Mouse (Mus musculus): ENCODE data around the gene Cd2bp2.

Cd2bp2 gene

DNA sequence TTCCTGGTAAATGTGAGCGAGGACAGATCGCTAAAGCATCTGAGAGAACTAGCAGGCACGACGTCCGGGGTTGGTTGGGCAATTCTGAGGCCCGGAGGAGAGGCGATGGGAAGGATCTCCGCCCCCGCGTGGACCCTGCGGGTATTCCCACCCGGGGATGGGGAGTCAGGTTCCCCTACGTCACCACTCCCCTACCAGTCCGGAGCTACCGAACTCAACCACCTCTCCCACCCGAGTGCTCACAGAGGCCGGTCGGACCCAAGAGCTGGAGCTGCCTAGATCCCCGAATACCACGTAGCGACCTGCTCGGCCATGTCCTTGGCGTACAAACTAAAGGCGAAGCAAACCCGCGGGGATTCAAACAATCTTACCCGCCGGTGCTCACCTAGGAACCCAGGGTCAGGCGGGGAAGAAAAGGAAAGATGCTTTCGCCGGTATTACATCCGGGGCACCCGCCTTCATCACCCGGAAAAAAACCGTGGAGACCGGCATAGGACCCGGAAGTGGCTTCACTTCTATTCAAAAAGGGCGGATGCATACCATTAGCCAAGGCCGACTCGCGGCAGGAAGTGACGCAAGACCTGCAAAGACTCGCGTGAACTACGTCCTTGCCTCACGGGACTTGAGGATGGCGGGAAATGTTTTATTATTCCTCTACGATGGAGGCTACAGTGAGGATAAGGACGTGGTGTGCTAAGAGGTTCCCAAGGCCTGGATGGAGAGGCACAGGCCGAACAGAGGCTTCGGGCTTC is at the start of gene Cd2bp2:
Gene Cd2bp2 (minus strand): TSS at position 507 of the 752 bp plus-strand sequence.
- DNase-seq (ENCODE audit: low spot score) = peak; percentile 90

DNA sequence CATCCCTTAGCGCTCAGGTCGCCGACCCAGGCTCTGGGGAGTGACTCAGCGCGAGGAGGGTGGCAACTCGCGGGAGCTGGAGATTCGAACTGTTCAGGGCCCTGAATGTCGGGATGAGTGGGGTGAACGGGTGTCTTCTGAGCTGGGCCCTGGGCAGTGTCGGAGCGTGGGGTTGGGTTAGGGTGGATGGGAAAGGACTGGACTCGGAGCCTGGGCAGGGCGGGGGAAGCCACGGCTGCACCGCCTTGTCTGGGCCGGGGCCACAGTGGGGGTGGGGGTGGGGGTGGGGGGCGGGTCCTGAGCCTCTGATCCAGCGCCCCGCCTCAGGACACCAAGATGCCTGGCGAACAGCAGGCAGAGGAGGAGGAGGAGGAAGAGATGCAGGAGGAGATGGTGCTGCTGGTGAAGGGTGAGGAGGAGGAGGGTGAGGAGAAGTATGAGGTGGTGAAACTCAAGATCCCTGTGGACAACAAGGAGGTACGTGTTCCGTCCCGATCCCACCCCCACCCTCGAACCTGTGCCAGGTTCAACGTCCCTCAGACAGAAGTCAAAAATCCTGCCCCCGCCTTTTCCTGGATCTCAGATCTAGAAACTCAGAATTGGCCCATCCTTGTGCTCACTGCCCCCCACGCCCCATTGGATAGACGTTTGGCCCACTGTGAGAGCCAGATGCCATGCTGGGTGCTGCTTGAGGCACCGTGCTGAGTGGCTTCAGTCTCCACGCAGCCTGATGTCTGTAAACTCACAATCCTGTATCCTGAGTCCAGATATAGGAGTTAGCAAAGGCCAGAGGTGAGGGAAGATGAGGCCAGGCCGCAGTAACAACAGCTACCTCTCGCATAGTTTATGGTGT is 49.0 kb upstream of the Cd2bp2 start:
- DNase-seq (ENCODE audit: low spot score) = no peak

DNA sequence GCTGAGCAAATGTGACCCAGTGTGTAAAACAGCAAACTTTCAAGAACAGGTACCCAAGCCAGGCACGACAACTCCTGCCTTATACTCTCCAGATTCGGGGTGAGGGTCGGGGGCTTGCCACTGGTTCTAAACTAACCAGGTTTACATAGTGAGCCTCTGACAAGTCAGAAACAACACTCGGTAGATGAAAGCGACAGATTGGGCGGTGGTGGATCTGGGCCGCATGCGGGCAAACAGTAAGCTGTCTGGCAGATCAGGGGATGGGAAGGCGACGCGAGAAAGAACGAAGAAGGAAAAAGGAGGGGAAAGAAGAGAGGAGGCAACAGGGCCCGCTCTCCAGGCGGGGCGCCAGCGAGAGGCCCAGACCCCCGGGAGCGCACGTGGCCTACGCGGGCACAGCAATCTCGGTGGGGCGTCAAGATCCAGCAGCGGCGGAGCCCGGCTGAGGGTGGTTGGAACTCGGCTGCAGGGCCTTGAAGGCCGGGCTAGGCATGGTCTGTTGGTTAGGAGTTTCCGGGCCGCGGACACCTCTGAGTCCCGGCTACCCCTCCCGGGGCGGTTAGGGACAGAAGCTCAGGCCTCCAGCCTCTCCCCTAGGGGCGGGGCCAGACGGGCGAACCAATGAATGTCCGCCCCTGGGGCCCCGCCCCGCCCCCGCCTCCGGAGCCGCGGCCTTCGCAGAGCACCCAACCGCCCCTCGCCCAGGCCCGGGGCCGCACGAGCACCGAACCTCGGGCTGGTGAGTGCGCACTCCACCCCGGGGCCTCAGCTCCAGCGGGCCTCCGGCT is 48.2 kb upstream of the Cd2bp2 start, which contains the start of gene Zfp771:
Gene Zfp771 (plus strand): TSS at position 405 of the 788 bp plus-strand sequence.
- peak; percentile 97 for DNase-seq (ENCODE audit: low spot score)

DNA sequence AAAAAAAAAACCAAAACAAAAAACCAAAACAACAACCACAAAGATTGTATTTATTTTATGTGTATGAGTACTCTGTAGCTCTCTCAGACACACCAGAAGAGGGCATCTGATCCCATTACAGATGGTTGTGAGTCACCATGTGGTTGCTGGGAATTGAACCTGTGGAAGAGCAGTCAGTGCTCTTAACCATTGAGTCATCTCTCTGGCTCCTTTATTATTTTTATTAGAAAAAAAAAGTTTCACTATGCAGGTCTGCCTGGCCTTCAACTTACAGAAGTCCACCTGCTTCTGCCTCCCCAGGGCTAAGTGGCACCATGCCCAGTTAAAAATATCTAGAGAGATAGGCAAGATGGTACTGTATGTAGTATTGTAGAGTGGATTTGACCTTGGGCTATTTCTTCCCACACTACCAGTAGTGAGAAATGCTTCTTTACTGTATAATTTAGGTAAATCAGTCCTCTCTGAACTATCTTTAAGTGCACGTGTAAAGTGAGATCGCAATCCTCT is 47.6 kb upstream of the Cd2bp2 start:
- DNase-seq (ENCODE audit: low spot score) = no peak

DNA sequence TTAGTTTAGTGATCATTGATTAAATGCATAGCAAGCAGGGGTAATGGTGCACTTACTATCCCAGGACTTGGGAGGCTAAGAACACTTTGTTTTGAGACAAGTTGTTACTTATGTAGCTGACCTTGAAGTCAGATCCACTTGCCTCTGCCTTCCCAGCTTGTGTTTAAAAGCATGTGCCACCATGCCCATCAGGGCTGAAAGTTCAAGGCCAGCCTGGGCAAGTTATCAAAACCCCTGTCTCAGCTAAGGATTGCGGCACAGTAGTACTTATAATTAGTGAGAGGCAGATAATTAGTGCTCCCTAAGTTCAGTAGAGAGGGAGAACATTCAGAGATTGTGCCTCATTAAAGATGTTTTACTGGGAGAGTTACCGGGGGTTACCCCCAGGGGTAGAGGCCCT is 38.9 kb upstream of the Cd2bp2 start:
- DNase-seq (ENCODE audit: low spot score) = no peak

DNA sequence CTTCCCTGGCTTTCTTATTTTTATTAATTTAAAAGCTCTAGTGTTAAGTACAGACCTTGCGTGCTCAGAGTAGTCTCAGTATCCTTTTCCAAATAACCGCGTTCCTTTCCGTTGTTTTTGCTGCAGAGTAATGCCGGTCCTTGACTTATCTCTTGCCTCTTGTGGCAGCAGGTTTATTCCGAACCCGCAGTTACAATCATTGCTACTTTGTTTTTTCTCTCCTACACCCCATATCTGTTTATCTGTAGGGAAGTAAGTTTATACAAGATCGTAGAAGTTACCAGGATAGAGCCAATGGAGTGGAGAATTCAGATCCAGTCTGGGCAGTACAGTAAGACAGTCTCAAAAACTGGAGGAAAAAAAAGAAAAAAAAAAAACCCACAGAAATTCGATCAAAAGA is 37.9 kb upstream of the Cd2bp2 start:
- no peak for DNase-seq (ENCODE audit: low spot score)

DNA sequence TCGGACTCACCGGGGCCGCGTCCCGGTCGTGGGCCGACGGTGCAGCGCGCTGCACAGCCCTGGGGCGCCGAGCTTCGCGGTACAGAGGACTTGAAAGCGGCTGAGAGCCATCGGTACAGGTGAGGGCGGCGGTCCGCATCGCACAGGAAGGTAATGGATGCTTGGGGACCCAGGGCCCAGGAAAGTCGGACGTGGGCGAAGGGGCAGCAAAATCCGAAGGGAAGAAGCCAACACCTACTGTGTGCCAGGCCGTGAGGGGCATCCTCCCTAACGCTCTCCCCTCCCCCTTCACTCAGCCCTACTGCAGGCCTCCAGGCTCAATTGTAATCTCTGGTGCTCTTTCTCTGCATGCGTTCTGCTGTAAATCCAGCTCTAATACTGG is 37.5 kb upstream of the Cd2bp2 start:
- DNase-seq (ENCODE audit: low spot score) = no peak

DNA sequence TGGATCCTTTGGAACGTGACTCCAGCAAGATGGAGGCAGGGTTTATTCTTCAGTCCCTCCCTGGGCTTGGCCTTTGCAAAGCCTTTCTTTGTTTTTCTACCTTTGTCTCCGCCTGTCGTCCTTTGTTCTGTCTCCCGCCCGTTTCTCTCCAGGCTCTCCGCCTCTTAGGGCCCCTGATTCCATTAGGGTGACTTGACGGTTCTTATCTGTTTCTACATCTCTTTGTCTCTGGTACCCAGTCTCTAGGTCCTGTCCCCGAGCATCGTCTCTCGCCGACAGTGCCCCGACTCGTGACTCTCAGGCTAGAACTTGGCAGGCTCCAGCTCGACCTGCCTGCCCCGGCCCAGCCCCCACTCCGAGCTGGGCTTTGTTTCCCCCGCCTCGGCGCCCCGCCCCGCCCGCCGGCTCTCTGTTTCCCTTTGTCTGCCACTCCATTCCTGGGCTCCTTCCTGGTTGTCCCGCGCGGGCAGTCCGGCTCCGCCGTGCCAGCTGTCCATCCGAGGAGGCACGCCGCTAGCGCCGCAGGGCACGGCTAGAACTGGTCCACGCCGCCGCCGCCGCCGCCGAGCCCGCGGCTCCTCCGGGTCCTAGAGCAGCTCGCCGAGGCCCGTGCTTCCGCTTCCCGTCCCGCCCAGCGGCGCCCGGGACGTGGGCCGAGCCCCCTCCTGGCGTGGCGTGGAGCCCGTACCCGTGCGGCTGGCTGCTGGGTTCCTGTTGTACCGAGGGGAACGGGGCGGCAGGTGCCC is 36.9 kb upstream of the Cd2bp2 start, which contains the start of the genes Zfp553 and Sept1:
Gene Zfp553 (plus strand): TSS at position 440 of the 746 bp plus-strand sequence.
Gene Sept1 (minus strand): TSS at position 509 of the 746 bp plus-strand sequence.
- DNase-seq (ENCODE audit: low spot score) = peak; percentile 86

DNA sequence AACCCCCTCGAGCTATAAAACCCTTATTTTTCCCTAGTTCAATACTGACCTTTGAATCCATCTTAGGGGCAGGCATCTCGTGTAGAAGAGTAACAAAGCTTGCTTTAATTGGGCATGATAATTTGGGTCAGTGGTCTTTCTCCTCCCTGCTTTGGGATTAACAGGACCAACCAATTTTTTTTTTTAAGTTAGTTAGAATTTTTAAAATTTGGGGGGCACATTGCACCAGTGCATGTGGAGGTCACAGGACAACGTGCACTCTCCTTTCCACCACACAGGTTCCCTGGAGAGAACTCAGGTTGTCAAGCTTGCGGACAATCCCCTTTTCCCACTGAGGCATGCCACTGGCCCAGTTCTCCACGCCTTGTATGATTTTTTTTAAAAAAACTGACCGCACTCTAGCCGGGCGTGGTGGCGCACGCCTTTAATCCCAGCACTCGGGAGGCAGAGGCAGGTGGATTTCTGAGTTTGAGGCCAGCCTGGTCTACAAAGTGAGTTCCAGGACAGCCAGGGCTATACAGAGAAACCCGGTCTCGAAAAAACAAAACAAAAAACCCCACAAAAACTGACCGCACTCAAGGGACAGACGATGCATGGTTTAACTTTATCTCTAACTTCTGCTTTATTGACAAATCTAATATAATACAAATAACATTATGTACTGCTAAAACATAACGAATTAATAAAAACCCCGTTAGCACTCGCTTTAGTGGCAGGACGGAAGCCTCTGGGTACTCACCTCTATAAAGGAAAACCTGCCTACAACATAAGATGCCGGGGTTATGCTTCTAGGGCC is 36.2 kb upstream of the Cd2bp2 start:
- no peak for DNase-seq (ENCODE audit: low spot score)

DNA sequence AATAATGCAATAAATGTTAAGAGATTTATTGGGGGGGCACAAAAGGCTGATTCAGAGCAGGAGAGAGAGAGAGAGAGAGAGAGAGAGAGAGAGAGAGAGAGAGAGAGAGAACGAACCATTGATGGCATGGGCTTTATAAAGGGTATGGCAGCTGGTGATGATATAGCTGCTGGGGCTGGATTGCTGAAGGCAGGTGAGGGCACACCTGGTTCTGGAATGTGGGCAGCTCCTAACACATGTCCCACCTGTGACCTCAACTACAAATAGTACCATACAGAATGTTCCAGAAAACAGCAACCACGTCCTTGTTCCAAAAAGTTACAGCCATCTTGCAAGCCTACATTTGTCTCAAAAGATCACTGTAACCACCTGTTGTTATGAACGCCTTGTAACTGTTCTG is 35.5 kb upstream of the Cd2bp2 start:
- no peak for DNase-seq (ENCODE audit: low spot score)

DNA sequence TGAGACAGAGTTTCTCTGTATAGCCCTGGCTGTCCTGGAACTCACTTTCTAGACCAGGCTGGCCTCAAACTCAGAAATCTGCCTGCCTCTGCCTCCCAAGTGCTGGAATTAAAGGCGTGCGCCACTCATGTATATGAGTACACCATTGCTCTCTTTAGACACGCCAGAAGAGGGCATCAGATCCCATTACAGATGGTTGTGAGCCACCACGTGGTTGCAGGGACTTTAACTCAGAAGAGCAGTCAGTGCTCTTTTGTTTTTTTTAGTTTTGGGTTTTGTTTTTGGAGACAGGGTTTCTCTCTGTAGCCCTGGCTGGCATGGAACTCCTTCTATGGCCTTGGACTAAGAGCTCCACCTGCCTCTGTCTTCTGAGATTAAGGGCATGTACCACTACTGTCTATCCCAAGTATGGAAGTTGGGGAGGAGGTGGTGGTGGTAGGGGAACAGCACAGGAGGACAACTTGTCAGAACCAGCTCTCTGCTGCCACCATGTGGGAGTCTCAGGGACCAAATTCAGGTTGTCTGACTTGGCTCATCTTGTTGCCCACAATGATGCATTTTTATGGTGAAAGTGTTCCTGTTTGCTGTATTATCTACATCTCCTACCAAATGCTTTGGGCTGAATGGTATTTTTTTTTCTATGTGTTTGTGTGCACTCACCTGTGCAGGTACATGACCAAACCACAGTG is 32.9 kb upstream of the Cd2bp2 start:
- DNase-seq (ENCODE audit: low spot score) = peak; percentile 73

DNA sequence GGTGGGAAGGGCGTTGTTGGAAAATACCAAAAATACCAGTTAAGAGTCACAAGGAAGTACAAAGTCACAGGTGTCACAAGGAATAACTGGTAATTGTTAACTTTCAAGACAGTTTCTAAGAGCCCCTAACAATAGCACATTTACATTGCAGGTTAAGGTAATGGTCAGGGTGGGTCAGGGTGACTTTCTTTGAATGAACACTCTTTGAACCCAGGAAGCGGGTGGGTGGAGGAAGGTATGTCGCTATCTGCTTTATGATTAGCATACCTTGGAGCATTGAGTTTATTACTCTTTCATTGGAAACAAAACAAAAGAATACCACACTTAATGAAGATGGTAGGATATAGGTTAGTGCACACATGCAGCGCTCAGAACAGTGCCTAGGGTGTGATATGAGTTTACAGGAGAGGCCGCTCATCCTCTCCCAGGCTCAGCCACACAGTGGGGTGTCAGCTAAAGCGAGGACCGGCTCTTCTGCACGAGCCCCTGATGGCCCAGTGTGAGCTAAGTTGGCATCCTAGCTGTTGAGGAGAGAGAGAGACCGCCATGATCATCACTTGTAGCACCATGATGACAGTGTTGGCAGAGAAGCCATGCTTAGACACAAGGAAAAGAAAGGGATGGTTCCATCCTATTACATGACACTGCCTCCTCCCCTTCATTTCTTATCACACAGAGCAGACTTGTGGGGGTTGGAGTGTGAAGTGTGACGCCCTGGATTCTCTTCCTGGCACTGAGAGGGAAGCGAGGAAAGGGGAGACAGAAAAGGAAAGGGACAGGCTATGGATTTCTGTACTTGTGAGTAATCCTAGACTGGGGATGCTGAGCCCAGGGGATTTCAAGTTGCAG is 29.5 kb upstream of the Cd2bp2 start:
- DNase-seq (ENCODE audit: low spot score) = no peak

DNA sequence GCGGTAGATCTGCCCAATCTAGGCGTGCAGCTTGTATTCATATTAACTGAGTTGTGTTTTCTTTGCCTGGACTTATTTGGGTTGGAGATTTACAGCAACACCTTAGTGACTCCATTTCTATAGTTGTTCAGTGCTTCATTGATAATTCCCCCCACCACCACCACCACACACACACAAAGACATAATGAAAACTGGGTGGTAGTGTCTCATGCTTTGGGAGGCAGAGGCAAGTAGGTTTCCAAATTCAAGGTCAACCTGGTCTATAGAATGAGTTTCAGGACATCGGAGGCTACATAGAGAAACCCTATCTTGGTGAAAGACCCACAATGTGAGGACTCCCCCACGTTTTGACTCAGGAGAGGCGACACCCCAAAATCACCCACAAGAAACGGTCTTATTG is 28.8 kb upstream of the Cd2bp2 start:
- no peak for DNase-seq (ENCODE audit: low spot score)

DNA sequence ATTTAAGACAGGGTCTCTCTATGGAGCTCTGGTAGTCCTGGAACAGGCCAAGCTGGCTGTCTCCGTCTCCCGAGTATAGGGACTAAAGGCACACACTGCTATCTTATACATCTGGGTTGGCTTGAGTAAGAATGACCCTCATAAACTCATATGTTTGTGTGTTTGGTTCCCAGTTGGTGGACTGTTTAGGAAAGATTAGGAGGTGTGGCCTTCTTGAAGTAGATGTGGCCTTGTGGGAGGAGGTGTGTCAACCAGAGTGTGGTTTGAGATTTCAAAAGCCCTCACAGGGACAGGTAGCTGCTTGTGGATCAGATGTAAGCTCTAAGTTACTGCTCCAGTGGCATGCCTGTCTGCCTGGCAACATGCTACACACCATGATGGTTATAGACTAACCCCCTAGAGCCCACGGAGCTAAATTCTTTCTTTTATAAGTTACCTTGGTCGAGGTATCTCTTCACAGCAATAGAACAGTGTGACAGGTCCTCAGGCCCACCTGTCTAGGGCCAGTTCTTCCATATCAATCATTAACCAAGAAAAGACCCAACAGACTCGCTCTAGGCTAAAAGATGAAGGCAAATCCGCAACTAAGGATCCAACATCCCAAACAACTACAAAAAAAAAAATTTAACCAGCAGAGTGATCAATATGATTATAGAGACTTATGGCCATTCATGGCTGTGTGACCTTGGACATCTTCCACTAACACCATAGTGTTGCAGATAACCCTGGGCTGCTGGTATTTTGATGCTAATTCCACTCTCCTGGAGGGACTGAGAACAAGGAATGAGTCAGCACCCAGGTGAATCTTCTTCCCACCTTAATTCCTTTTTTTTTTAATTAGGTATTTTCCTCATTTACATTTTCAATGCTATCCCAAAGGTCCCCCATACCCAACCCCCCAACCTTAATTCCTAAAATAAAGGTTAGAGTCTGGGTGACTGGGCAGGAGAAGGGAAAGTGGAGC is 27.9 kb upstream of the Cd2bp2 start:
- no peak for DNase-seq (ENCODE audit: low spot score)

DNA sequence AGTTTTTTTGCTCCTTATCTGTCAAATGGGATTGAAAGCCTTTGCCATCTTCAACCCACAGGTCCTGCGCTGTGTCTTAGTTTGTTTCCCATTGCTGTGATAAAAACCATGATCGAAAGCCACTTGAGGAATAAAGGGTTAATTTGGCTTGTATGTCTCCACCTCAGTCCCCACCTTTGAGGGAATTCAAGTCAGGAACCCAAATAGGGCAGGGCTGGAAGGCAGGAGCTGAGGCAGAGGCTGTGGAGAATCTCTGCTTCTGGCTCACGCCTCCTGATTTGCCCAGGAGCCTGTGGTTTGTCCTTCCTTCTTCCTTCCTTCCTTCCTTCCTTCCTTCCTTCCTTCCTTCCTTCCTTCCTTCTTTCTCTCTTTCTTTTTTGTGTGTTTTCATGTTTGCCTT is 27.3 kb upstream of the Cd2bp2 start:
- DNase-seq (ENCODE audit: low spot score) = no peak

DNA sequence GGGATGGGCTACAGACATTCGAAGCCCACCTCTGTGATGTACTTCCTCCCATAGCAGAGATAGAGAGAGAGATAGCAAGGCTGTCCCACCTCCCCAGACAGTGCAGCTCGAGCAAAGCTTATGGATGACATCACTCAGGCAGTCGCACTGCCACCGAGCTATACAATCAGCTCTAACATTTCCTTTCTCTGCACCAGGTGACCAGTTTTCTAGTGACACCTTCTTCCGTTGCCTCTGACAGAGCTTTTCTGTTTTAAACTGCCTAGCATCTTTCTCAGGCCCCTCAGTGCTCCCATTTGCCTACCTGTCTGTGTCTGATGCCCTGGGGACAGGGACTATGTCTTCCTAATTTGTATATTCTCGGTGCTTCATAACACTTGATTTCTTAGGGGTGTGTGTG is 24.6 kb upstream of the Cd2bp2 start:
- DNase-seq (ENCODE audit: low spot score) = no peak

DNA sequence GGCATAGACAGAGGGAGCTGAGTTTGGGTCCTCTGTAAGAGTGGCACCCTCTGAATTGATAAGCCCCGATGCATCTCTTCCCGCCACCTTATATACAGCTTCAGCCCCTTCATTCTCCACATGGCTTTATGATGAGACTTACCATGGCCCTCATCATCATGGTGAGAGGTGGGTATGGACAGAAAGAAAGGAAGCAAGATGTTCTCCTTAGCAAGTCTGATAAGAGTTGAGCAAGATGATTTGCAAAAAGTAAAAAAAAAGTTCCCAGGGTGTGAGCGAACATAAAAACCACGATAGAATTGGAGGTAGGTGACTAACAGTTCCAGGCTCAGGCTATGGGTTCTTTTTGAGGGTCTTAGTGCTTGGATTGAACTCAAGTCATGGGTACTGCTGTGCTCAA is 22.8 kb upstream of the Cd2bp2 start:
- no peak for DNase-seq (ENCODE audit: low spot score)

Measured in ovary, postnatal 36 days (tissue).